Mouse (Mus musculus): Measurements from ENCODE around the gene Sgca.
"Not testable (repeated sequence)": the region's sequence is repeated elsewhere in the genome, so short reads cannot be mapped to it uniquely, and the experiment has no call there.

Sgca gene

GRCm38 (mm10) chr11:94976199-94976598, at the start of gene Sgca:
Sgca (minus strand) TSS chr11:94976327.
- no peak for DNase-seq (ENCODE audit: low spot score)

- no peak for DNase-seq (ENCODE audit: low spot score)
Measured at GRCm38 (mm10) chr11:95025227-95026012, 49.3 kb upstream of the Sgca start.

- no peak for DNase-seq (ENCODE audit: low spot score)
Measured at GRCm38 (mm10) chr11:95024439-95025184, 48.5 kb upstream of the Sgca start.

- DNase-seq (ENCODE audit: low spot score), result no peak
Measured at GRCm38 (mm10) chr11:95023481-95023880, 47.4 kb upstream of the Sgca start.

GRCm38 (mm10) chr11:95022237-95022992, 46.3 kb upstream of the Sgca start:
- no peak for DNase-seq (ENCODE audit: low spot score)

GRCm38 (mm10) chr11:95015484-95015883, 39.4 kb upstream of the Sgca start:
- no peak for DNase-seq (ENCODE audit: low spot score)

GRCm38 (mm10) chr11:95012487-95012886, 36.4 kb upstream of the Sgca start:
- no peak for DNase-seq (ENCODE audit: low spot score)

GRCm38 (mm10) chr11:95012075-95012474, 35.9 kb upstream of the Sgca start:
- DNase-seq (ENCODE audit: low spot score), result no peak

GRCm38 (mm10) chr11:95011416-95011815, 35.3 kb upstream of the Sgca start:
- DNase-seq (ENCODE audit: low spot score), result no peak

- DNase-seq (ENCODE audit: low spot score), result not testable (repeated sequence)
Measured at GRCm38 (mm10) chr11:95010841-95011403, 34.8 kb upstream of the Sgca start.

- DNase-seq (ENCODE audit: low spot score), result no peak
Measured at GRCm38 (mm10) chr11:95010141-95010739, 34.1 kb upstream of the Sgca start.

- DNase-seq (ENCODE audit: low spot score), result peak; percentile 64
Measured at GRCm38 (mm10) chr11:95009629-95010014, 33.5 kb upstream of the Sgca start, which contains the start of gene Samd14. Samd14 (plus strand) TSS chr11:95009879.

- no peak for DNase-seq (ENCODE audit: low spot score)
Measured at GRCm38 (mm10) chr11:95008661-95009628, 32.8 kb upstream of the Sgca start.

- DNase-seq (ENCODE audit: low spot score), result no peak
Measured at GRCm38 (mm10) chr11:95007418-95007817, 31.3 kb upstream of the Sgca start.

GRCm38 (mm10) chr11:95006525-95007219, 30.5 kb upstream of the Sgca start:
- peak; percentile 69 for DNase-seq (ENCODE audit: low spot score)

GRCm38 (mm10) chr11:95006038-95006437, 29.9 kb upstream of the Sgca start:
- DNase-seq (ENCODE audit: low spot score), result no peak

GRCm38 (mm10) chr11:95004937-95005198, 28.7 kb upstream of the Sgca start:
- DNase-seq (ENCODE audit: low spot score), result no peak

GRCm38 (mm10) chr11:95004136-95004936, 28.2 kb upstream of the Sgca start:
- DNase-seq (ENCODE audit: low spot score), result no peak

GRCm38 (mm10) chr11:95002705-95003104, 26.6 kb upstream of the Sgca start:
- no peak for DNase-seq (ENCODE audit: low spot score)

Data from ovary, postnatal 14 days (tissue).